Mouse (Mus musculus) monocyte, adult 2 months (primary cell): ENCODE measurements around the gene Mtm1.
"Not testable (repeated sequence)": the region's sequence is repeated elsewhere in the genome, so short reads cannot be mapped to it uniquely, and the experiment has no call there.

Experiments
- DNase-seq, 2 experiments: peaks; one replicate each; pipeline ENCODE4 v3.0.0; 2022; ENCODE audit warnings: low spot score in 2 of 2, low read depth in 1 of 2

Gene Mtm1

DNA sequence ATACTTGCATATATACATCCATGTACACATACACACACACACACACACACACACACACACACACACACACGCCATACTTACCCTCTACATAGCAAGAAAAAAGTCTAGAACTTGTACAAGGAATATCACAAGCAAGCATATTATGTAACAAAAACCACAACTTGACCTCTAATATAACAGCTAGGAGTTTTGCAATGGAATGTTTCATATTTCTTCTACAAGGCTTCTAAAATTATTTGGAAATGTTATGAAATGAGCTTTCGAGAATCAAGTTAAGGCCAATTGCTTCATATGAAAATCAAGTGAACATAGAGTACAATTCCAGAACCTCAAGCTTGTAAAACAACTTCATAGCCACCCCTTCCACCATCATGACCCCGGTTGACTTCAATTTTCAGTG lies 74.9 kb downstream of the Mtm1 start:
- DNase-seq, result no peak

GRCm38 (mm10) chrX:71287088-71287487 lies 76.5 kb downstream of the Mtm1 start:
- DNase-seq, result no peak

- no peak for DNase-seq
Observed at GRCm38 (mm10) chrX:71294191-71294590, 83.6 kb downstream of the Mtm1 start.

GRCm38 (mm10) chrX:71296005-71296404 lies 85.4 kb downstream of the Mtm1 start:
- DNase-seq, result no peak

DNA sequence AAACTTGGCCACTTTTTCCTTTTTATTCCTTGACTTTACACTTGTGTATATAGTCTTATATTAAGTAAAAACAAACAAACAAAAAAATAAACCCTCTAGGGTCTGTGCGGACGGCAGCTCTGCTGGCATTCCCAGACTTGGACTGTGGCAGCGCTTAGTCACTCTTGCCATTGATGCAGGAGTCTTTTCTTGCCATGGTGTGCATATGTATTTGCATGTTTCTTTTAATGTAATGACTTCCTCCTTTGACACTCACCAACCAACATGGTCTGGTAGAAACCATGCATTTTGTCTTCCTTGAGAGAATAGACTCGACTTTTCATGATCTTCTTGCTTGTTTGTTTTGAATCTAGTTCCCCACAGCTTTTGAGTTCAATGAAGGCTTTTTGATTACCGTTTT lies 91.6 kb downstream of the Mtm1 start:
- DNase-seq, result no peak

- no peak for DNase-seq
Observed at GRCm38 (mm10) chrX:71311229-71311628, 100.7 kb downstream of the Mtm1 start.

GRCm38 (mm10) chrX:71314380-71314779 lies 103.8 kb downstream of the Mtm1 start:
- DNase-seq, result no peak

DNA sequence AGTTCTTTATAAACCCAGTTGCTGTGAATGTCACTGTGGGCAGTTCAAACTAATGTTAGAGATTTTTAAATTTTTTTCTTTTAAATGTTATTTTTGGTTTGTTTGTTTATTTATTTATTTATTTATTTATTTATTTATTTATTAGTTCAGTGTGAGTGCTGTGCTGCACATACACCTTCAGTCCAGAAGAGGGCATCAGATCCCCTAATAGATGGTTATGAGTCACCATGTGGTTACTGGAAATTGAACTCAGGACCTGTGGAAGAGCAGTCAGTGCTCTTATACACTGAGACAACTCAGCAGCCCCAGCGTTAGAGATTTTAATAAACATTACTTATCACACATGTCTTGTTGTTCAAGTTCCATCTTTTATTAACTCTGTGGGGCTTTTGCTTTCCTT lies 141.5 kb downstream of the Mtm1 start:
- DNase-seq, result no peak

DNA sequence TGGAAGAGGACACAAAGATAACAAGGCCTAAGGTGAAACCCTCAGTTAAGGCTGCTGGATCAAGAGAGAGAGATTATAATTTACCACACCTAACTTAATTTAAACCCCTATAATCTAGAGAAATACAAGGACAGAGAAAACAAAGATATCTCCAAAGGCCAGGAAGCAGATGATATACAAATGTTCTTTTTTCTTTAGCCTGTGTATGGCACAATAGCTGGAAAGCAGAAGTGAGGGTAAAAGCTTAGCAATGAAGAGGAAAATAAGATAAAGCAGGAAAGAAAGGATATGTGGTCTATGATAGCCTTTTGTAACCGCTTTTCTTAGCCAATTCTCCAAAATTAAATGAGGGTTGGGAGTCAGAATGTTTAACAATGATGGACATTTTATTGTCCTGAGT lies 144.8 kb downstream of the Mtm1 start:
- no peak for DNase-seq

- not testable (repeated sequence) for DNase-seq
Observed at GRCm38 (mm10) chrX:71361793-71362192, 151.2 kb downstream of the Mtm1 start.

- no peak for DNase-seq
Observed at GRCm38 (mm10) chrX:71364062-71364461, 153.5 kb downstream of the Mtm1 start.

DNA sequence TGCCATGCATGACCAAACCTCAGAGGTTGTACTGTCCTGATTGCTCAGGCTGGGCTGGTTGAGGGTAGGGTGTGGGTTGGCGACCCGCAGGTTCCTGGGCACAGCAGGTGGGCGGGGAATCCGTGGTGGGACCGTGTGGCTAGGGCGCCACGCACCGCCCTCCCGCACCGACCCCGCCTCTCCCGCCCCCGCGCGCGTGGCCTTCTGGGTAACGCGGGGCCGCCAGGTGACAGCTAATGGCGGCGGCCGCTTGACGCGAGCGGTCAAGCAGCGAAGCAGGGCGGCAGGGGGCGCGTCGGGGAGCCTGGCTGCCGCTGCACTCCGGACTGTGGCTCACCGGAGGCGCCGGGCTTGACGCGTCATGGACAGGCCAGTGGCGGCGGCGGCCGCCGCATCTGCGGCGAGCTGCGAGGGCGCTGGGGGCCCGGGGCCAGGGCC lies 154.0 kb downstream of the Mtm1 start, which contains the start of gene Mtmr1:
TSS of gene Mtmr1 (plus strand) at position 207 of the 438 bp plus-strand sequence.
- DNase-seq, result peak in 1 of 2 experiments; percentile 48

DNA sequence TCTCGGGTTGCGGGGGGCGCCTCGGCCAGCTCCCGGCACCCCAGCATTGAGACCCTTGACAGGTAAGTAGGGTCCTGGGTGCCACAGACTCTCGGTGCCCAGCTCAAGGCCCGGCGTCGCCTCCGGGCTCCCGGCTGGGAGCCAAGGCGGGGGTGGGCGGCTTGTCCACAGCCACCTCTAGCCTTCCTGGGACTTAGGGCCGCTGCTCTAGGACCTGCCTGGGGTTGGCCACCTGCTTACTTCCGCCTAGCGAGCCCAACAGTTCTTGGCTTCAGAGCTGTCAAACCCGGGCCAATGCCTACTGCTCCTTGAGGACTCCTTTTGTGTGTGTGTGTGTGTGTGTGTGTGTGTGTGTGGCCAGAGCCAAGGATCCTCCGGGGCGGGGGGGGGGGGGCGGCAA lies 154.4 kb downstream of the Mtm1 start:
- no peak for DNase-seq
